Mouse (Mus musculus) pancreas, adult 10 weeks (tissue): ENCODE results near the gene Zbtb21. TPM values are rescaled to one million over a fixed set of nuclear protein-coding genes. Genes with fewer than 3 reads are reported as not detected.

Experiments
- polyA plus RNA-seq: library from polyadenylated mRNA; stranded (reverse); fragments of 350-450 nt; fragmentation: Illumina TruSeq; extraction: RNeasy Lipid Tissue Mini Kit (QIAGEN cat#74804); gene quantifications from one replicate; pipeline ENCODE4 v1.2.3, GENCODE M21; 2015; ENCODE audit warnings: low read depth, low replicate concordance; ENCODE audit not compliant: insufficient read depth

Gene Zbtb21
- polyA plus RNA-seq: 3.0 TPM

DNA sequence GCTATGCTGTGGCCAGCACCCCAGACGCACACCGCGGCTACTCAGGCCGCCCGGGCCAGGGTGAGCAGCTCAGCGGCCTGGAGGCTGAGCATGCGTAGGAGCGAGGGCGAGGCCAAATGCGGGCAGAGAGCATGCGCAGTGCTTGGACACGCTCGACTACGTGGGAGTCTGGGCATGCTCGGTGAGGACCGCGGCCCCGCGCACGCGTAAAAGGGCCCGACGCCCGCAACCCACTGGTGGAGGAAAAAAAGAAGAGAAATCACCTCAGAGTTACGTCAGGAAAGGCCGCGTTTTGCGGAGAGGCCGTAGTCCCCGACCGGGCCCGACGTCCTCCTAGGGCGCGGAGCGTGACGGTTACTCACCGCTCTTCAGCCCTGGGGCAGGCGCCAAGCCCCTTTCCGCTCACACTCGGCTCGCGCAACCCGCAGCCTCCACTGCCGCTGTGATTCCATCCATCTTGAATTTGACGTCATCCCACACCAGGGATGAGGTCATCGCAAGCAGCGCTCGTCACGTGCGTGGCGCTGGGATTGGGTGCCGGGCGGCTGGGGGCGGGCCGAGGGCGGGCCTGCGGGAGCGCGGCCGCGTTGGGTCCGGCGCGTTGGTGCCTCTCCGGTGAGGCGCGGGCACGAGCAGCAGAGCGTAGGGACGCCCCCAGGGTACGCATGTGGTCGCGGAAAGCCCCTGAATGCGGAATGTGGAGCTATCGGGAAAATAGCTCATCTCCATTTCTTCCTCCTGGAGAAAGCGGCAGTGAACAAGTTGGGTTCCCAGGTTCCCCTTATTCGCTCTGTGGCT, at the start of gene Zbtb21, which contains the start of gene C2cd2:
TSS of gene Zbtb21 (minus strand) at position 472 of the 798 bp plus-strand sequence.
TSS of gene C2cd2 (minus strand) at position 448 of the 798 bp plus-strand sequence.

GRCm38 (mm10) chr16:97996616-97997382, 34.4 kb upstream of the Zbtb21 start, which contains the start of gene B230307C23Rik:
B230307C23Rik (plus strand) TSS chr16:97997315.

Other genes with a start within 250 kb of the Zbtb21 start
- 2.3 TPM for gene Ripk4, start 198.8 kb downstream of the Zbtb21 start, polyA plus RNA-seq
- 5.6 TPM for gene Prdm15, start 110.8 kb downstream of the Zbtb21 start, polyA plus RNA-seq
- gene C2cd2, start within 50 bp of the Zbtb21 start, polyA plus RNA-seq: 5.7 TPM
- gene B230307C23Rik, start 34.7 kb upstream of the Zbtb21 start, polyA plus RNA-seq: 1.6 TPM
- 1.9 TPM for gene A630089N07Rik, start 119.8 kb upstream of the Zbtb21 start, polyA plus RNA-seq